Mouse (Mus musculus) liver, embryonic 16.5 days (tissue): ENCODE results near the gene Ndufb4. TPM values are rescaled to one million over a fixed set of nuclear protein-coding genes. Genes with fewer than 3 reads are reported as not detected.
A peak's percentile ranks its signal among the peaks of the same experiment; 100 is the strongest.
"Not testable (repeated sequence)": the region's sequence is repeated elsewhere in the genome, so short reads cannot be mapped to it uniquely, and the experiment has no call there.

Experiments used
- ATAC-seq: fragments of 200-750 bp; cut with Nextera tagmentation; 2 replicates; pipeline ENCODE4 v1.8.0; 2017; ENCODE audit warnings: low read depth, mild to moderate bottlenecking, moderate number of reproducible peaks, moderate library complexity
- H3K27ac ChIP-seq: fragments of 300-500 bp; sonication (generic); 2 replicates; pipeline ENCODE4 v1.5.1; 2014; ENCODE audit warnings: mild to moderate bottlenecking, low read length
- H3K27me3 ChIP-seq: fragments of 300-500 bp; sonication (generic); 2 replicates; pipeline ENCODE4 v1.6.1; 2014; ENCODE audit warnings: low read depth, low read length, mixed read lengths; ENCODE audit not compliant: control insufficient read depth, insufficient read depth
- H3K36me3 ChIP-seq: fragments of 300-500 bp; sonication (generic); 2 replicates; pipeline ENCODE4 v1.6.1; 2014; ENCODE audit warnings: mild to moderate bottlenecking; ENCODE audit not compliant: control insufficient read depth, insufficient read depth
- H3K4me1 ChIP-seq: fragments of 300-500 bp; sonication (generic); 2 replicates; pipeline ENCODE4 v1.6.1; 2014; ENCODE audit warnings: low read depth, low read length, mixed read lengths; ENCODE audit not compliant: control insufficient read depth
- H3K4me2 ChIP-seq: fragments of 300-500 bp; sonication (generic); 2 replicates; pipeline ENCODE4 v1.6.1; 2014; ENCODE audit warnings: low read depth, low read length, mixed read lengths
- H3K4me3 ChIP-seq: fragments of 300-500 bp; sonication (generic); 2 replicates; pipeline ENCODE4 v1.5.1; 2014; ENCODE audit warnings: low read depth, mild to moderate bottlenecking, low read length
- H3K9ac ChIP-seq: fragments of 300-500 bp; sonication (generic); 2 replicates; pipeline ENCODE4 v1.6.1; 2014; ENCODE audit warnings: low read depth, low read length
- H3K9me3 ChIP-seq: fragments of 300-500 bp; sonication (generic); replicated peaks from 2 replicates; pipeline ENCODE4 v1.6.1; 2016; ENCODE audit warnings: low read length; ENCODE audit not compliant: control insufficient read depth
- WGBS: fragments of 180-500 bp; shearing (Covaris S2); extraction: QIAGEN DNeasy Blood & Tissue Kit; methylation state at CpG from one replicate; pipeline ENCODE4 v1.1.7; 2014; ENCODE audit not compliant: insufficient replicate concordance; 5-methylcytosine and 5-hydroxymethylcytosine counted together
- polyA plus RNA-seq: library from polyadenylated mRNA; unstranded; fragments of >200 nt; fragmentation: Nextera tagmentation; extraction: Ambion mirVana; gene quantifications from 2 replicates; pipeline ENCODE4 v1.2.1, GENCODE M21; 2015

Ndufb4 gene
- 27.8 and 31.2 TPM in 2 replicates for polyA plus RNA-seq

- peak; percentile 98 for ATAC-seq
- Histone ChIP-seq H3K27ac (peak within 1 kb of the TSS; percentile 89), H3K4me2 (peak within 1 kb of the TSS; percentile 82), H3K36me3 (no peaks in the 10 kb centered on the region), H3K9ac (peak within 1 kb of the TSS; percentile 93), H3K27me3 (no peaks in the 10 kb centered on the region), H3K4me3 (peak within 1 kb of the TSS; percentile 84), H3K9me3 (no peaks in the 10 kb centered on the region), H3K4me1 (peaks cover 21% of the 10 kb centered on the region)
- under 1% methylated on average over 50 of the region's 58 CpGs for WGBS
Observed at GRCm38 (mm10) chr16:37653731-37654657, at the start of gene Ndufb4. Ndufb4 (minus strand) TSS chr16:37654453.

- Histone ChIP-seq H3K27me3 (no peaks in the 10 kb centered on the region), H3K27ac (no peak overlapping the region), H3K4me2 (no peak overlapping the region), H3K9me3 (peaks cover under 1% of the 10 kb centered on the region; the same call in 1 of the 2 replicates), H3K4me3 (no peak overlapping the region), H3K36me3 (no peaks in the 10 kb centered on the region), H3K4me1 (no peaks in the 10 kb centered on the region), H3K9ac (no peak overlapping the region)
- WGBS: 52% methylated on average over 5 of the region's 5 CpGs
- ATAC-seq: no peak
Observed at GRCm38 (mm10) chr16:37703884-37704283, 49.6 kb upstream of the Ndufb4 start.

- not testable (repeated sequence) for H3K4me3 ChIP-seq, H3K4me1 ChIP-seq, H3K9me3 ChIP-seq, ATAC-seq, H3K9ac ChIP-seq, H3K27me3 ChIP-seq, H3K4me2 ChIP-seq, H3K27ac ChIP-seq, H3K36me3 ChIP-seq
Observed at GRCm38 (mm10) chr16:37700071-37700470, 45.8 kb upstream of the Ndufb4 start.

- no peaks in the 10 kb centered on the region for H3K4me1 ChIP-seq
- H3K9me3 ChIP-seq: peaks cover 2% of the 10 kb centered on the region; the same call in 1 of the 2 replicates
- H3K4me3 ChIP-seq: no peak overlapping the region
- no peaks in the 10 kb centered on the region for H3K27me3 ChIP-seq
- WGBS: 90% methylated on average over 6 of the region's 6 CpGs
- no peak for ATAC-seq
- H3K36me3 ChIP-seq: no peaks in the 10 kb centered on the region
- no peak overlapping the region for H3K4me2 ChIP-seq
- no peak overlapping the region for H3K27ac ChIP-seq
- no peak overlapping the region for H3K9ac ChIP-seq
Observed at GRCm38 (mm10) chr16:37698767-37699166, 44.5 kb upstream of the Ndufb4 start.

GRCm38 (mm10) chr16:37697271-37697670 is 43.0 kb upstream of the Ndufb4 start:
- H3K4me2 ChIP-seq: no peak overlapping the region
- H3K4me3 ChIP-seq: no peak overlapping the region
- 68% methylated on average over 5 of the region's 5 CpGs for WGBS
- H3K27ac ChIP-seq: no peak overlapping the region
- peaks cover 2% of the 10 kb centered on the region; the same call in 1 of the 2 replicates for H3K9me3 ChIP-seq
- H3K4me1 ChIP-seq: no peaks in the 10 kb centered on the region
- no peak overlapping the region for H3K9ac ChIP-seq
- no peaks in the 10 kb centered on the region for H3K36me3 ChIP-seq
- H3K27me3 ChIP-seq: no peaks in the 10 kb centered on the region
- ATAC-seq: no peak

- H3K4me2 ChIP-seq: no peak overlapping the region
- H3K4me1 ChIP-seq: no peaks in the 10 kb centered on the region
- WGBS: 57% methylated on average over 12 of the region's 12 CpGs
- H3K27me3 ChIP-seq: no peaks in the 10 kb centered on the region
- H3K36me3 ChIP-seq: no peaks in the 10 kb centered on the region
- ATAC-seq: no peak
- H3K27ac ChIP-seq: no peak overlapping the region
- H3K9ac ChIP-seq: no peak overlapping the region
- no peak overlapping the region for H3K4me3 ChIP-seq
- no peaks in the 10 kb centered on the region for H3K9me3 ChIP-seq
Observed at GRCm38 (mm10) chr16:37690932-37691730, 36.9 kb upstream of the Ndufb4 start.

GRCm38 (mm10) chr16:37690465-37690864 is 36.2 kb upstream of the Ndufb4 start:
- 71% methylated on average over 6 of the region's 6 CpGs for WGBS
- no peak for ATAC-seq
- no peak overlapping the region for H3K27ac ChIP-seq
- H3K9me3 ChIP-seq: no peaks in the 10 kb centered on the region
- no peak overlapping the region for H3K9ac ChIP-seq
- no peaks in the 10 kb centered on the region for H3K36me3 ChIP-seq
- no peaks in the 10 kb centered on the region for H3K27me3 ChIP-seq
- H3K4me1 ChIP-seq: peaks cover under 1% of the 10 kb centered on the region
- no peak overlapping the region for H3K4me2 ChIP-seq
- no peak overlapping the region for H3K4me3 ChIP-seq

- Histone ChIP-seq H3K9ac (no peak overlapping the region), H3K27me3 (no peaks in the 10 kb centered on the region), H3K4me3 (no peak overlapping the region), H3K27ac (no peak overlapping the region), H3K36me3 (no peaks in the 10 kb centered on the region), H3K4me2 (no peak overlapping the region), H3K9me3 (no peaks in the 10 kb centered on the region), H3K4me1 (peaks cover 6% of the 10 kb centered on the region)
- no peak for ATAC-seq
- 56% methylated on average over 10 of the region's 10 CpGs for WGBS
Observed at GRCm38 (mm10) chr16:37689934-37690333, 35.7 kb upstream of the Ndufb4 start.
